Mouse (Mus musculus): ENCODE results near the gene Olfr789. TPM values are rescaled to one million over a fixed set of nuclear protein-coding genes. Genes with fewer than 3 reads are reported as not detected.

Gene Olfr789
- total RNA-seq (2021) (not detected), polyA plus RNA-seq (2012; rRNA removed) (not detected in 2 replicates)
- long read RNA-seq, result 0 reads

- DNase-seq, result no peak
Observed at GRCm38 (mm10) chr10:129484452-129484851, at the start of gene Olfr789. TSS of gene Olfr789 (plus strand) at chr10:129484752.

- DNase-seq, result no peak
Observed at GRCm38 (mm10) chr10:129461562-129461961, 23.0 kb upstream of the Olfr789 start, which contains the start of gene Olfr787. TSS of gene Olfr787 (plus strand) at chr10:129461862.

- DNase-seq, result no peak
Observed at GRCm38 (mm10) chr10:129470698-129471097, 13.9 kb upstream of the Olfr789 start, which contains the start of gene Olfr788. TSS of gene Olfr788 (plus strand) at chr10:129470998.

GRCm38 (mm10) chr10:129473256-129473655 lies 11.3 kb upstream of the Olfr789 start:
- DNase-seq, result no peak

GRCm38 (mm10) chr10:129473723-129474122 lies 10.8 kb upstream of the Olfr789 start:
- DNase-seq, result no peak

GRCm38 (mm10) chr10:129490101-129490500 lies 5.5 kb downstream of the Olfr789 start:
- no peak for DNase-seq

- DNase-seq, result no peak
Observed at GRCm38 (mm10) chr10:129498192-129498591, 13.6 kb downstream of the Olfr789 start, which contains the start of gene Olfr790. TSS of gene Olfr790 (plus strand) at chr10:129498492.

- DNase-seq, result no peak
Observed at GRCm38 (mm10) chr10:129521492-129521891, 36.9 kb downstream of the Olfr789 start, which contains the start of gene Olfr791. TSS of gene Olfr791 (plus strand) at chr10:129521792.

GRCm38 (mm10) chr10:129538862-129539261 lies 54.3 kb downstream of the Olfr789 start, which contains the start of gene Olfr792:
TSS of gene Olfr792 (plus strand) at chr10:129539162.
- no peak for DNase-seq

Other genes with a start within 250 kb of the Olfr789 start
- not detected for gene Olfr774, start 248.5 kb upstream of the Olfr789 start, total RNA-seq (2021)
- not detected in 2 replicates for gene Olfr774, start 248.5 kb upstream of the Olfr789 start, polyA plus RNA-seq (2012; rRNA removed)
- not detected for gene Olfr775, start 236.3 kb upstream of the Olfr789 start, total RNA-seq (2021)
- not detected in 2 replicates for gene Olfr775, start 236.3 kb upstream of the Olfr789 start, polyA plus RNA-seq (2012; rRNA removed)
- gene Olfr776, start 225.6 kb upstream of the Olfr789 start, total RNA-seq (2021), result not detected
- gene Olfr776, start 225.6 kb upstream of the Olfr789 start, polyA plus RNA-seq (2012; rRNA removed), result not detected in 2 replicates
- not detected for gene Olfr777, start 213.3 kb upstream of the Olfr789 start, total RNA-seq (2021)
- not detected in 2 replicates for gene Olfr777, start 213.3 kb upstream of the Olfr789 start, polyA plus RNA-seq (2012; rRNA removed)
- not detected for gene Olfr780, start 166.6 kb upstream of the Olfr789 start, total RNA-seq (2021)
- not detected in 2 replicates for gene Olfr780, start 166.6 kb upstream of the Olfr789 start, polyA plus RNA-seq (2012; rRNA removed)
- gene Olfr781, start 155.9 kb upstream of the Olfr789 start, total RNA-seq (2021), result not detected
- not detected in 2 replicates for gene Olfr781, start 155.9 kb upstream of the Olfr789 start, polyA plus RNA-seq (2012; rRNA removed)
- gene Olfr782, start 135.9 kb upstream of the Olfr789 start, total RNA-seq (2021), result not detected
- not detected in 2 replicates for gene Olfr782, start 135.9 kb upstream of the Olfr789 start, polyA plus RNA-seq (2012; rRNA removed)
- gene Olfr784, start 100.7 kb upstream of the Olfr789 start, total RNA-seq (2021), result not detected
- gene Olfr784, start 100.7 kb upstream of the Olfr789 start, polyA plus RNA-seq (2012; rRNA removed), result not detected in 2 replicates
- gene Olfr785, start 79.3 kb upstream of the Olfr789 start, total RNA-seq (2021), result not detected
- not detected in 2 replicates for gene Olfr785, start 79.3 kb upstream of the Olfr789 start, polyA plus RNA-seq (2012; rRNA removed)
- gene Olfr786, start 57.4 kb upstream of the Olfr789 start, total RNA-seq (2021), result not detected
- gene Olfr786, start 57.4 kb upstream of the Olfr789 start, polyA plus RNA-seq (2012; rRNA removed), result not detected in 2 replicates
- gene Olfr787, start 22.9 kb upstream of the Olfr789 start, total RNA-seq (2021), result not detected
- not detected in 2 replicates for gene Olfr787, start 22.9 kb upstream of the Olfr789 start, polyA plus RNA-seq (2012; rRNA removed)
- gene Olfr788, start 13.8 kb upstream of the Olfr789 start, total RNA-seq (2021), result not detected
- not detected in 2 replicates for gene Olfr788, start 13.8 kb upstream of the Olfr789 start, polyA plus RNA-seq (2012; rRNA removed)
- not detected for gene Olfr790, start 13.7 kb downstream of the Olfr789 start, total RNA-seq (2021)
- not detected in 2 replicates for gene Olfr790, start 13.7 kb downstream of the Olfr789 start, polyA plus RNA-seq (2012; rRNA removed)
- gene Olfr791, start 37.0 kb downstream of the Olfr789 start, total RNA-seq (2021), result not detected
- not detected in 2 replicates for gene Olfr791, start 37.0 kb downstream of the Olfr789 start, polyA plus RNA-seq (2012; rRNA removed)
- gene Olfr792, start 54.4 kb downstream of the Olfr789 start, total RNA-seq (2021), result not detected
- not detected in 2 replicates for gene Olfr792, start 54.4 kb downstream of the Olfr789 start, polyA plus RNA-seq (2012; rRNA removed)
- gene Olfr794, start 82.9 kb downstream of the Olfr789 start, total RNA-seq (2021), result not detected
- not detected in 2 replicates for gene Olfr794, start 82.9 kb downstream of the Olfr789 start, polyA plus RNA-seq (2012; rRNA removed)
- gene Olfr796, start 127.8 kb downstream of the Olfr789 start, total RNA-seq (2021), result not detected
- gene Olfr796, start 127.8 kb downstream of the Olfr789 start, polyA plus RNA-seq (2012; rRNA removed), result not detected in 2 replicates
- gene Olfr798, start 143.2 kb downstream of the Olfr789 start, total RNA-seq (2021), result not detected
- gene Olfr798, start 143.2 kb downstream of the Olfr789 start, polyA plus RNA-seq (2012; rRNA removed), result not detected in 2 replicates
- gene Olfr799, start 152.7 kb downstream of the Olfr789 start, total RNA-seq (2021), result not detected
- gene Olfr799, start 152.7 kb downstream of the Olfr789 start, polyA plus RNA-seq (2012; rRNA removed), result not detected in 2 replicates
- gene Olfr800, start 172.9 kb downstream of the Olfr789 start, total RNA-seq (2021), result not detected
- gene Olfr800, start 172.9 kb downstream of the Olfr789 start, polyA plus RNA-seq (2012; rRNA removed), result not detected in 2 replicates
- not detected for gene Olfr801, start 189.1 kb downstream of the Olfr789 start, total RNA-seq (2021)
- not detected in 2 replicates for gene Olfr801, start 189.1 kb downstream of the Olfr789 start, polyA plus RNA-seq (2012; rRNA removed)
- gene Olfr802, start 203.4 kb downstream of the Olfr789 start, total RNA-seq (2021), result not detected
- not detected in 2 replicates for gene Olfr802, start 203.4 kb downstream of the Olfr789 start, polyA plus RNA-seq (2012; rRNA removed)
- gene Olfr803, start 209.5 kb downstream of the Olfr789 start, total RNA-seq (2021), result not detected
- not detected in 2 replicates for gene Olfr803, start 209.5 kb downstream of the Olfr789 start, polyA plus RNA-seq (2012; rRNA removed)
- not detected for gene Olfr804, start 218.5 kb downstream of the Olfr789 start, total RNA-seq (2021)
- not detected in 2 replicates for gene Olfr804, start 218.5 kb downstream of the Olfr789 start, polyA plus RNA-seq (2012; rRNA removed)
- not detected for gene Olfr805, start 244.6 kb downstream of the Olfr789 start, total RNA-seq (2021)
- gene Olfr805, start 244.6 kb downstream of the Olfr789 start, polyA plus RNA-seq (2012; rRNA removed), result not detected in 2 replicates